Mouse (Mus musculus) forebrain, embryonic 12.5 days (tissue): ENCODE measurements around the gene Bcl3. TPM values are rescaled to one million over a fixed set of nuclear protein-coding genes. Genes with fewer than 3 reads are reported as not detected.

Experiments
- polyA plus RNA-seq: library from polyadenylated mRNA; unstranded; fragments of >200 nt; fragmentation: Nextera tagmentation; extraction: Ambion mirVana; gene quantifications from 2 replicates; pipeline ENCODE4 v1.2.1, GENCODE M21; 2016

Bcl3 gene
- polyA plus RNA-seq, 1 experiment from 2014 or later: 0.96 TPM

Other genes with a start within 250 kb of the Bcl3 start
- gene Zfp296, start 245.5 kb downstream of the Bcl3 start, polyA plus RNA-seq: 0.18 and 0.34 TPM in 2 replicates
- gene Gemin7, start 245.2 kb downstream of the Bcl3 start, polyA plus RNA-seq: 120 and 125 TPM in 2 replicates
- gene Clasrp, start 218.3 kb downstream of the Bcl3 start, polyA plus RNA-seq: 66.3 and 67.6 TPM in 2 replicates
- gene Relb, start 193.3 kb downstream of the Bcl3 start, polyA plus RNA-seq: 3.3 and 3.6 TPM in 2 replicates
- gene Clptm1, start 157.7 kb downstream of the Bcl3 start, polyA plus RNA-seq: 85.6 and 87.6 TPM in 2 replicates
- not detected in 2 replicates for gene Apoc2, start 144.8 kb downstream of the Bcl3 start, polyA plus RNA-seq
- gene Gm44805, start 141.3 kb downstream of the Bcl3 start, polyA plus RNA-seq: not detected in 2 replicates
- not detected in 2 replicates for gene Apoc4, start 141.3 kb downstream of the Bcl3 start, polyA plus RNA-seq
- 0.73 and 1.2 TPM in 2 replicates for gene Apoc1, start 130.1 kb downstream of the Bcl3 start, polyA plus RNA-seq
- 115 and 128 TPM in 2 replicates for gene Apoe, start 123.6 kb downstream of the Bcl3 start, polyA plus RNA-seq
- 136 and 149 TPM in 2 replicates for gene Tomm40, start 107.3 kb downstream of the Bcl3 start, polyA plus RNA-seq
- gene Nectin2, start 72.3 kb downstream of the Bcl3 start, polyA plus RNA-seq: 45.9 and 47.3 TPM in 2 replicates
- gene Bcam, start 51.8 kb downstream of the Bcl3 start, polyA plus RNA-seq: 8.9 and 10.9 TPM in 2 replicates
- gene Cblc, start 26.0 kb downstream of the Bcl3 start, polyA plus RNA-seq: 0.47 and 0.56 TPM in 2 replicates
- 0.65 and 1.3 TPM in 2 replicates for gene Gm19345, start 29.2 kb upstream of the Bcl3 start, polyA plus RNA-seq
- not detected in 2 replicates for gene Ceacam16, start 38.5 kb upstream of the Bcl3 start, polyA plus RNA-seq
- not detected in 2 replicates for gene Ceacam19, start 65.2 kb upstream of the Bcl3 start, polyA plus RNA-seq
- gene Pvr, start 98.4 kb upstream of the Bcl3 start, polyA plus RNA-seq: 3.2 and 4.3 TPM in 2 replicates
- not detected in 2 replicates for gene Igsf23, start 128.0 kb upstream of the Bcl3 start, polyA plus RNA-seq
- not detected in 2 replicates for gene Ceacam20, start 142.6 kb upstream of the Bcl3 start, polyA plus RNA-seq
- gene Nlrp9b, start 168.7 kb upstream of the Bcl3 start, polyA plus RNA-seq: not detected in 2 replicates